Mouse (Mus musculus) adrenal gland, adult (tissue): ENCODE results near the gene Cd44.

ENCODE experiments used
- DNase-seq, 2 experiments: peaks; one replicate each; pipeline ENCODE4 v3.0.0; 2022 to 2023; ENCODE audit warnings: low spot score in 1 of 2; ENCODE audit not compliant: inconsistent age in 2 of 2

Cd44 gene

GRCm38 (mm10) chr2:102768267-102768666 lies 133.2 kb downstream of the Cd44 start:
- no peak for DNase-seq

GRCm38 (mm10) chr2:102764602-102765374 lies 136.7 kb downstream of the Cd44 start:
- peak in 1 of 2 experiments; percentile 69 for DNase-seq

- DNase-seq: no peak
Measured at GRCm38 (mm10) chr2:102763991-102764390, 137.5 kb downstream of the Cd44 start.

- no peak for DNase-seq
Measured at GRCm38 (mm10) chr2:102763176-102763575, 138.3 kb downstream of the Cd44 start.
